Mouse (Mus musculus) neural tube, embryonic 12.5 days (tissue): ENCODE data around the gene Itga4. TPM values are rescaled to one million over a fixed set of nuclear protein-coding genes. Genes with fewer than 3 reads are reported as not detected.

Experiments
- polyA plus RNA-seq: library from polyadenylated mRNA; unstranded; fragments of >200 nt; fragmentation: Nextera tagmentation; extraction: Ambion mirVana; gene quantifications from 2 replicates; pipeline ENCODE4 v1.2.1, GENCODE M21; 2016

Itga4 gene
- polyA plus RNA-seq, 1 experiment from 2014 or later = 7.2 TPM

Other genes starting within 250 kb of the Itga4 start
- 46.3 and 60.2 TPM in 2 replicates for gene Neurod1, start 201.3 kb downstream of the Itga4 start, polyA plus RNA-seq
- 1.8 and 2.1 TPM in 2 replicates for gene Cerkl, start 201.4 kb downstream of the Itga4 start, polyA plus RNA-seq